Mouse (Mus musculus): ENCODE results near the gene Cxcl16. TPM values are rescaled to one million over a fixed set of nuclear protein-coding genes. Genes with fewer than 3 reads are reported as not detected.

Gene Cxcl16
- polyA plus RNA-seq, 1 experiment from 2014 or later: 35.1 TPM

DNA sequence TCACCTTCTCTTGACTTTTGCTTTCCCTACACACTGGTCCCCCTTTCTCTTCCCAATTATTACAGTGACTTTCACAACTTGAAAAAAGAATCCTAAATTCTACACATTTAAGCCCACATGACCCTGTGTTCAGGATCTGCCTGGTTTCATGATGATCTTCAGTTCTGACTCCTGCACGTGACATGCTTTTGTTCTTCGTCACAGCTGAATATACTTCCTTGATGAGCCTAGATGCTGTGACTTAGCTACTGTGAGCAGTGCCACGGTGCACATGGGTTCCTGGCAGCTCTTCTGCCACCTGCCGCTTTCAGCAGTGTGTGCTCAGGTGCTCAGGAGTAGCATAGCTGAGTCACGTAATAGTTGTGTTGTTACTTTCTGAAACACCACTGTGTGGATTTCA is 47.2 kb downstream of the Cxcl16 start:
- no peak for DNase-seq (ENCODE audit: low spot score)

DNA sequence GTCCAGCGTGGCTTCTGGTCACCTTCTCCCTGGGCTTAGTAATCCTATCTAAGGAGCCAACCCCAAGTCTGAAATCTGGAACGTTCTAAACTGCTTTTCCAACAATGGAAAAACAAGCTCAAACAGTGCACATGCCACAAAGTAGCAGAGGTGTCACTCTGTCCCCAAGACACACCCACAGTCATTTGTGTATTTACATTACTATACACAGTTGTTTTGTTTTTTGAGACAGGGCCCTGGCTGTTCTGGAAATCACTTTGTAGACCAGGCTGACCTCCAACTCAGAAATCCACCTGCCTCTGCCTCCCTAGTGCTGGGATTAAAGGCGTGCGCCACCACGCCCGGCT is 49.5 kb downstream of the Cxcl16 start:
- DNase-seq (ENCODE audit: low spot score): no peak

DNA sequence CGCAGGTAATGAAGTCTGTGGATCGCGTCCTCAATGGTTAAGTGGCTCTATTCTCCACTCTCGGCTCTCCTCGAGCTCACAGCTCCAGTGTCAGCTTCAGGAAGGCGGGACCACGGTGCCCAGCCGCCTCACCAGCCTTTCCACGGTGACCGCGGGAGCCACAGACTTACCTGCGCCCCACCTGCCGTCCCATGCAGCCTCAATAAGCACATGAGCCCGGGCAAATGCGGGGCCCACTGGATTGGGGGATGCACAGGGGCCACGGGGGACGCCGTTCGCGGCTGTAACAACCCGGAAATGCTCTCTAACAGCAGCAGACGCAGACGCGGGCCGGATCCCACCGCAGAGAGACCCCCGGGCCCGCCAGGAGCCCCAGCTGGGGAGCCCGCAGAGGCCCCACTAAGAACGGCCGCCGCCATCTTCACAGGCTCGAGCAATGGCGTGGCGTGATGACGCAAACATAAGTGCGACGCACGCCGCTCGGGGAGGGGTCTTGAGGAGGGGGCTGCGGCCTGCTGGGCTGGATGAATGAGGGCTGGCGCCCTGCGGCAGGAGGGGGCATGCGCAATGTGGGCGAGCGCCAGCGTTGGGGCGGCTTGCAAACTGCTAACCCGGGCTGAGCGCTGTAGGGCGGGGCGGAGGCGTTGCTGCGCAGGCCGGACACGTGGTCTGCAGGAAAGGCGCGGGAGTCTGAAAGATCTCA is 50.0 kb downstream of the Cxcl16 start, which contains the start of gene Pelp1:
Gene Pelp1, minus strand, starts transcription at position 438 of the 703 bp plus-strand sequence.
- peak; percentile 90 for DNase-seq (ENCODE audit: low spot score)

Small RNAs within 50 kb of the gene (microRNA-seq; reads per million reads assigned to microRNA genes)
- not detected for gene Mir7115 (ENCODE audit: borderline number of aligned reads)

Other genes with a start within 250 kb of the Cxcl16 start
- gene Slc16a11, start 247.2 kb downstream of the Cxcl16 start, polyA plus RNA-seq (2015; fragmentation: Nextera tagmentation; extraction: Ambion mirVana): 1.2 and 1.9 TPM in 2 replicates
- 2.3 and 2.4 TPM in 2 replicates for gene Slc16a13, start 238.9 kb downstream of the Cxcl16 start, polyA plus RNA-seq (2015; fragmentation: Nextera tagmentation; extraction: Ambion mirVana)
- 1.9 and 2.2 TPM in 2 replicates for gene Bcl6b, start 230.2 kb downstream of the Cxcl16 start, polyA plus RNA-seq (2015; fragmentation: Nextera tagmentation; extraction: Ambion mirVana)
- gene 0610010K14Rik, start 222.1 kb downstream of the Cxcl16 start, polyA plus RNA-seq (2015; fragmentation: Nextera tagmentation; extraction: Ambion mirVana): 174 and 191 TPM in 2 replicates
- gene Gm21988, start 220.2 kb downstream of the Cxcl16 start, polyA plus RNA-seq (2015; fragmentation: Nextera tagmentation; extraction: Ambion mirVana): 13.0 and 13.9 TPM in 2 replicates
- 355 and 365 TPM in 2 replicates for gene Rnasek, start 220.1 kb downstream of the Cxcl16 start, polyA plus RNA-seq (2015; fragmentation: Nextera tagmentation; extraction: Ambion mirVana)
- gene Alox12, start 204.6 kb downstream of the Cxcl16 start, polyA plus RNA-seq (2015; fragmentation: Nextera tagmentation; extraction: Ambion mirVana): 0.54 and 0.61 TPM in 2 replicates
- gene Alox12e, start 137.4 kb downstream of the Cxcl16 start, polyA plus RNA-seq (2015; fragmentation: Nextera tagmentation; extraction: Ambion mirVana): 30.8 and 37.8 TPM in 2 replicates
- 5.2 and 5.9 TPM in 2 replicates for gene Alox15, start 108.0 kb downstream of the Cxcl16 start, polyA plus RNA-seq (2015; fragmentation: Nextera tagmentation; extraction: Ambion mirVana)
- 17.0 and 18.4 TPM in 2 replicates for gene Pelp1, start 50.0 kb downstream of the Cxcl16 start, polyA plus RNA-seq (2015; fragmentation: Nextera tagmentation; extraction: Ambion mirVana)
- gene Arrb2, start 27.3 kb downstream of the Cxcl16 start, polyA plus RNA-seq (2015; fragmentation: Nextera tagmentation; extraction: Ambion mirVana): 38.8 and 38.9 TPM in 2 replicates
- gene Med11, start 8.1 kb downstream of the Cxcl16 start, polyA plus RNA-seq (2015; fragmentation: Nextera tagmentation; extraction: Ambion mirVana): 47.5 and 47.6 TPM in 2 replicates
- gene Zmynd15, start 551 bp downstream of the Cxcl16 start, polyA plus RNA-seq (2015; fragmentation: Nextera tagmentation; extraction: Ambion mirVana): 4.8 and 5.1 TPM in 2 replicates
- gene Tm4sf5, start 45.3 kb upstream of the Cxcl16 start, polyA plus RNA-seq (2015; fragmentation: Nextera tagmentation; extraction: Ambion mirVana): 8.9 and 9.3 TPM in 2 replicates
- 11.6 and 13.7 TPM in 2 replicates for gene Vmo1, start 54.6 kb upstream of the Cxcl16 start, polyA plus RNA-seq (2015; fragmentation: Nextera tagmentation; extraction: Ambion mirVana)
- 0.31 TPM in 1 of 2 replicates, not detected in the other for gene Gltpd2, start 59.2 kb upstream of the Cxcl16 start, polyA plus RNA-seq (2015; fragmentation: Nextera tagmentation; extraction: Ambion mirVana)
- gene Psmb6, start 65.4 kb upstream of the Cxcl16 start, polyA plus RNA-seq (2015; fragmentation: Nextera tagmentation; extraction: Ambion mirVana): 741 and 749 TPM in 2 replicates
- not detected in 2 replicates for gene Gm40193, start 73.0 kb upstream of the Cxcl16 start, polyA plus RNA-seq (2015; fragmentation: Nextera tagmentation; extraction: Ambion mirVana)
- gene Pld2, start 80.1 kb upstream of the Cxcl16 start, polyA plus RNA-seq (2015; fragmentation: Nextera tagmentation; extraction: Ambion mirVana): 2.0 and 2.7 TPM in 2 replicates
- 6.3 and 6.6 TPM in 2 replicates for gene Mink1, start 102.9 kb upstream of the Cxcl16 start, polyA plus RNA-seq (2015; fragmentation: Nextera tagmentation; extraction: Ambion mirVana)
- not detected in 2 replicates for gene 4930544D05Rik, start 155.9 kb upstream of the Cxcl16 start, polyA plus RNA-seq (2015; fragmentation: Nextera tagmentation; extraction: Ambion mirVana)
- 0.39 and 1.1 TPM in 2 replicates for gene Chrne, start 159.2 kb upstream of the Cxcl16 start, polyA plus RNA-seq (2015; fragmentation: Nextera tagmentation; extraction: Ambion mirVana)
- 0.06 and 0.13 TPM in 2 replicates for gene Gp1ba, start 179.1 kb upstream of the Cxcl16 start, polyA plus RNA-seq (2015; fragmentation: Nextera tagmentation; extraction: Ambion mirVana)
- 214 and 226 TPM in 2 replicates for gene Rnf167, start 187.3 kb upstream of the Cxcl16 start, polyA plus RNA-seq (2015; fragmentation: Nextera tagmentation; extraction: Ambion mirVana)
- 137 and 139 TPM in 2 replicates for gene Slc25a11, start 187.5 kb upstream of the Cxcl16 start, polyA plus RNA-seq (2015; fragmentation: Nextera tagmentation; extraction: Ambion mirVana)
- gene Pfn1, start 194.7 kb upstream of the Cxcl16 start, polyA plus RNA-seq (2015; fragmentation: Nextera tagmentation; extraction: Ambion mirVana): 2,783 and 3,382 TPM in 2 replicates
- 13.1 and 14.7 TPM in 2 replicates for gene Eno3, start 197.2 kb upstream of the Cxcl16 start, polyA plus RNA-seq (2015; fragmentation: Nextera tagmentation; extraction: Ambion mirVana)
- 63.7 and 85.0 TPM in 2 replicates for gene Spag7, start 209.4 kb upstream of the Cxcl16 start, polyA plus RNA-seq (2015; fragmentation: Nextera tagmentation; extraction: Ambion mirVana)
- 6.2 and 6.9 TPM in 2 replicates for gene Camta2, start 228.1 kb upstream of the Cxcl16 start, polyA plus RNA-seq (2015; fragmentation: Nextera tagmentation; extraction: Ambion mirVana)
- 0.75 and 0.94 TPM in 2 replicates for gene Inca1, start 240.2 kb upstream of the Cxcl16 start, polyA plus RNA-seq (2015; fragmentation: Nextera tagmentation; extraction: Ambion mirVana)
- 1.2 and 1.4 TPM in 2 replicates for gene Kif1c, start 240.6 kb upstream of the Cxcl16 start, polyA plus RNA-seq (2015; fragmentation: Nextera tagmentation; extraction: Ambion mirVana)

Data from thymus, postnatal 0 days (tissue).